Mouse (Mus musculus): ENCODE measurements around the gene Glyr1. TPM values are rescaled to one million over a fixed set of nuclear protein-coding genes. Genes with fewer than 3 reads are reported as not detected.

Gene Glyr1
- polyA plus RNA-seq, 1 experiment from 2014 or later: 120 TPM

- Histone ChIP-seq H3K4me2 (replicated peaks) (no peak overlapping the region), H3K36me3 (replicated peaks; ENCODE audit: control insufficient read depth, insufficient read depth) (peaks cover 76% of the 10 kb centered on the region), H3K27me3 (ENCODE audit: control insufficient read depth, insufficient read depth, low read length) (no peaks in the 10 kb centered on the region), H3K4me3 (replicated peaks; ENCODE audit: low read length) (no peak overlapping the region), H3K9ac (no peak overlapping the region), H3K9me3 (ENCODE audit: control insufficient read depth, low read length) (no peaks in the 10 kb centered on the region), H3K27ac (no peak overlapping the region), H3K4me1 (replicated peaks; ENCODE audit: control insufficient read depth, insufficient read depth, low read length) (no peaks in the 10 kb centered on the region)
- WGBS: 82% methylated on average over 1 of the region's 1 CpGs
- no peak for ATAC-seq (ENCODE audit: low FRiP score)
- DNase-seq (ENCODE audit: low spot score): no peak
Observed at GRCm38 (mm10) chr16:5058114-5058513, 8.5 kb upstream of the Glyr1 start.

GRCm38 (mm10) chr16:5050251-5051110 is 818 bp upstream of the Glyr1 start:
- H3K4me3 ChIP-seq (replicated peaks; ENCODE audit: low read length): peak overlapping the region; percentile 95
- peaks cover 35% of the 10 kb centered on the region for H3K4me1 ChIP-seq (replicated peaks; ENCODE audit: control insufficient read depth, insufficient read depth, low read length)
- H3K36me3 ChIP-seq (replicated peaks; ENCODE audit: control insufficient read depth, insufficient read depth): peaks cover 47% of the 10 kb centered on the region
- peak overlapping the region; percentile 80 for H3K9ac ChIP-seq
- no peaks in the 10 kb centered on the region for H3K27me3 ChIP-seq (ENCODE audit: control insufficient read depth, insufficient read depth, low read length)
- peak overlapping the region; percentile 95 for H3K4me2 ChIP-seq (replicated peaks)
- WGBS: under 1% methylated on average over 72 of the region's 78 CpGs
- ATAC-seq (ENCODE audit: low FRiP score): peak; percentile 70
- DNase-seq (ENCODE audit: low spot score): peak; percentile 50
- no peaks in the 10 kb centered on the region for H3K9me3 ChIP-seq (ENCODE audit: control insufficient read depth, low read length)
- H3K27ac ChIP-seq: peak overlapping the region; percentile 96

- Histone ChIP-seq H3K27ac (peak overlapping the region; percentile 90), H3K9me3 (ENCODE audit: control insufficient read depth, low read length) (no peaks in the 10 kb centered on the region), H3K9ac (peak overlapping the region; percentile 94), H3K27me3 (ENCODE audit: control insufficient read depth, insufficient read depth, low read length) (no peaks in the 10 kb centered on the region), H3K4me2 (replicated peaks) (peak overlapping the region; percentile 82), H3K4me1 (replicated peaks; ENCODE audit: control insufficient read depth, insufficient read depth, low read length) (peaks cover 35% of the 10 kb centered on the region), H3K4me3 (replicated peaks; ENCODE audit: low read length) (peak overlapping the region; percentile 95), H3K36me3 (replicated peaks; ENCODE audit: control insufficient read depth, insufficient read depth) (peaks cover 52% of the 10 kb centered on the region)
- WGBS: under 1% methylated on average over 38 of the region's 38 CpGs
- peak; percentile 41 for ATAC-seq (ENCODE audit: low FRiP score)
- DNase-seq (ENCODE audit: low spot score): no peak
Observed at GRCm38 (mm10) chr16:5049182-5049773, 385 bp downstream of the Glyr1 start.

- no peak for DNase-seq (ENCODE audit: low spot score)
- 100% methylated on average over 3 of the region's 3 CpGs for WGBS
- Histone ChIP-seq H3K4me3 (replicated peaks; ENCODE audit: low read length) (no peak overlapping the region), H3K9me3 (ENCODE audit: control insufficient read depth, low read length) (no peaks in the 10 kb centered on the region), H3K27me3 (ENCODE audit: control insufficient read depth, insufficient read depth, low read length) (no peaks in the 10 kb centered on the region), H3K4me2 (replicated peaks) (no peak overlapping the region), H3K9ac (no peak overlapping the region), H3K27ac (no peak overlapping the region), H3K4me1 (replicated peaks; ENCODE audit: control insufficient read depth, insufficient read depth, low read length) (peaks cover 18% of the 10 kb centered on the region), H3K36me3 (replicated peaks; ENCODE audit: control insufficient read depth, insufficient read depth) (peaks cover 75% of the 10 kb centered on the region)
- no peak for ATAC-seq (ENCODE audit: low FRiP score)
Observed at GRCm38 (mm10) chr16:5045322-5045721, 4.3 kb downstream of the Glyr1 start.

- Histone ChIP-seq H3K36me3 (replicated peaks; ENCODE audit: control insufficient read depth, insufficient read depth) (peaks cover 97% of the 10 kb centered on the region), H3K4me2 (replicated peaks) (no peak overlapping the region), H3K27me3 (ENCODE audit: control insufficient read depth, insufficient read depth, low read length) (no peaks in the 10 kb centered on the region), H3K4me1 (replicated peaks; ENCODE audit: control insufficient read depth, insufficient read depth, low read length) (no peaks in the 10 kb centered on the region), H3K4me3 (replicated peaks; ENCODE audit: low read length) (no peak overlapping the region), H3K27ac (no peak overlapping the region), H3K9me3 (ENCODE audit: control insufficient read depth, low read length) (no peaks in the 10 kb centered on the region), H3K9ac (no peak overlapping the region)
- 73% methylated on average over 5 of the region's 5 CpGs for WGBS
- ATAC-seq (ENCODE audit: low FRiP score) (no peak), DNase-seq (ENCODE audit: low spot score) (no peak)
Observed at GRCm38 (mm10) chr16:5036649-5037234, 12.9 kb downstream of the Glyr1 start.

GRCm38 (mm10) chr16:5035591-5035990 is 14.1 kb downstream of the Glyr1 start:
- Histone ChIP-seq H3K4me1 (replicated peaks; ENCODE audit: control insufficient read depth, insufficient read depth, low read length) (no peaks in the 10 kb centered on the region), H3K9me3 (ENCODE audit: control insufficient read depth, low read length) (no peaks in the 10 kb centered on the region), H3K36me3 (replicated peaks; ENCODE audit: control insufficient read depth, insufficient read depth) (peaks cover 97% of the 10 kb centered on the region), H3K4me3 (replicated peaks; ENCODE audit: low read length) (no peak overlapping the region), H3K27me3 (ENCODE audit: control insufficient read depth, insufficient read depth, low read length) (no peaks in the 10 kb centered on the region), H3K4me2 (replicated peaks) (no peak overlapping the region), H3K27ac (no peak overlapping the region), H3K9ac (no peak overlapping the region)
- no peak for ATAC-seq (ENCODE audit: low FRiP score)
- WGBS: 99% methylated on average over 3 of the region's 3 CpGs
- no peak for DNase-seq (ENCODE audit: low spot score)

GRCm38 (mm10) chr16:5029847-5030246 is 19.8 kb downstream of the Glyr1 start:
- Histone ChIP-seq H3K4me1 (replicated peaks; ENCODE audit: control insufficient read depth, insufficient read depth, low read length) (no peaks in the 10 kb centered on the region), H3K36me3 (replicated peaks; ENCODE audit: control insufficient read depth, insufficient read depth) (peaks cover 100% of the 10 kb centered on the region), H3K9ac (no peak overlapping the region), H3K27me3 (ENCODE audit: control insufficient read depth, insufficient read depth, low read length) (no peaks in the 10 kb centered on the region), H3K4me2 (replicated peaks) (no peak overlapping the region), H3K27ac (no peak overlapping the region), H3K9me3 (ENCODE audit: control insufficient read depth, low read length) (no peaks in the 10 kb centered on the region), H3K4me3 (replicated peaks; ENCODE audit: low read length) (no peak overlapping the region)
- no peak for DNase-seq (ENCODE audit: low spot score)
- WGBS: 71% methylated on average over 2 of the region's 2 CpGs
- no peak for ATAC-seq (ENCODE audit: low FRiP score)

- no peaks in the 10 kb centered on the region for H3K27me3 ChIP-seq (ENCODE audit: control insufficient read depth, insufficient read depth, low read length)
- WGBS: 99% methylated on average over 3 of the region's 3 CpGs
- DNase-seq (ENCODE audit: low spot score) (no peak), ATAC-seq (ENCODE audit: low FRiP score) (no peak)
- no peak overlapping the region for H3K4me2 ChIP-seq (replicated peaks)
- H3K4me1 ChIP-seq (replicated peaks; ENCODE audit: control insufficient read depth, insufficient read depth, low read length): no peaks in the 10 kb centered on the region
- no peak overlapping the region for H3K9ac ChIP-seq
- H3K36me3 ChIP-seq (replicated peaks; ENCODE audit: control insufficient read depth, insufficient read depth): peaks cover 100% of the 10 kb centered on the region
- H3K27ac ChIP-seq: no peak overlapping the region
- no peaks in the 10 kb centered on the region for H3K9me3 ChIP-seq (ENCODE audit: control insufficient read depth, low read length)
- no peak overlapping the region for H3K4me3 ChIP-seq (replicated peaks; ENCODE audit: low read length)
Observed at GRCm38 (mm10) chr16:5024021-5024420, 25.6 kb downstream of the Glyr1 start.

- no peak overlapping the region for H3K9ac ChIP-seq
- peaks cover 7% of the 10 kb centered on the region; the same call in 1 of the 2 replicates for H3K4me1 ChIP-seq (replicated peaks; ENCODE audit: control insufficient read depth, insufficient read depth, low read length)
- no peak for DNase-seq (ENCODE audit: low spot score)
- no peak overlapping the region for H3K27ac ChIP-seq
- ATAC-seq (ENCODE audit: low FRiP score): no peak
- no peaks in the 10 kb centered on the region for H3K27me3 ChIP-seq (ENCODE audit: control insufficient read depth, insufficient read depth, low read length)
- H3K9me3 ChIP-seq (ENCODE audit: control insufficient read depth, low read length): no peaks in the 10 kb centered on the region
- H3K36me3 ChIP-seq (replicated peaks; ENCODE audit: control insufficient read depth, insufficient read depth): peaks cover 61% of the 10 kb centered on the region
- no peak overlapping the region for H3K4me3 ChIP-seq (replicated peaks; ENCODE audit: low read length)
- 97% methylated on average over 4 of the region's 4 CpGs for whole genome bisulfite sequencing
- no peak overlapping the region for H3K4me2 ChIP-seq (replicated peaks)
Observed at GRCm38 (mm10) chr16:5014578-5014977, 35.1 kb downstream of the Glyr1 start.

Measured in hindbrain, embryonic 14.5 days (tissue).